Mouse (Mus musculus) myocyte (in vitro differentiated cells): Measurements from ENCODE around the gene Npas2. TPM values are rescaled to one million over a fixed set of nuclear protein-coding genes. Genes with fewer than 3 reads are reported as not detected.

ENCODE experiments used
- H3K27me3 ChIP-seq: one replicate; pipeline ENCODE4 v1.6.1; 2011; ENCODE audit not compliant: control insufficient read depth, insufficient read depth, insufficient read length
- H3K36me3 ChIP-seq: one replicate; pipeline ENCODE4 v1.6.1; 2011; ENCODE audit not compliant: control insufficient read depth, insufficient read depth
- H3K4me2 ChIP-seq: one replicate; pipeline ENCODE4 v1.6.1; 2011; ENCODE audit warnings: low read depth, control low read depth
- H3K4me3 ChIP-seq: one replicate; pipeline ENCODE4 v1.5.1; 2011; ENCODE audit warnings: mild to moderate bottlenecking, control low read depth, moderate library complexity
- H3K79me2 ChIP-seq: one replicate; pipeline ENCODE4 v1.6.1; 2011; ENCODE audit not compliant: control insufficient read depth, insufficient read depth
- H3ac ChIP-seq: one replicate; pipeline ENCODE4 v1.6.1; 2011; ENCODE audit not compliant: control insufficient read depth, insufficient read length
- CEBPB ChIP-seq: IDR thresholded peaks from 2 replicates; pipeline ENCODE4 v1.6.1; 2011; ENCODE audit warnings: mild to moderate bottlenecking, moderate library complexity; ENCODE audit not compliant: poor library complexity, insufficient read depth, severe bottlenecking
- E2F4 ChIP-seq: IDR thresholded peaks from one replicate; pipeline ENCODE4 v1.6.1; 2011; ENCODE audit warnings: mild to moderate bottlenecking, control low read depth, moderate library complexity; ENCODE audit not compliant: insufficient read depth
- MAX ChIP-seq: IDR thresholded peaks from one replicate; pipeline ENCODE4 v1.6.1; 2011; ENCODE audit warnings: low read depth, mild to moderate bottlenecking, control low read depth
- MYOD1 ChIP-seq, 3 experiments: IDR thresholded peaks; one replicate each; pipeline ENCODE4 v1.6.1; 2011; ENCODE audit warnings: control low read depth in 2 of 3, low read depth in 2 of 3, mild to moderate bottlenecking in 2 of 3, moderate library complexity in 1 of 3; ENCODE audit not compliant: insufficient read length in 2 of 3, control insufficient read depth in 1 of 3
- MYOG ChIP-seq, 3 experiments: IDR thresholded peaks; one replicate each; pipeline ENCODE4 v1.6.1; 2011; ENCODE audit warnings: control low read depth in 2 of 3, low read depth in 2 of 3, mild to moderate bottlenecking in 2 of 3; ENCODE audit not compliant: insufficient read length in 2 of 3, control insufficient read depth in 1 of 3, insufficient read depth in 1 of 3
- POLR2A ChIP-seq: IDR thresholded peaks from one replicate; pipeline ENCODE4 v1.6.1; 2011; ENCODE audit warnings: low read depth, mild to moderate bottlenecking, control low read depth, moderate library complexity; ENCODE audit not compliant: insufficient read length
- POLR2AphosphoS2 ChIP-seq: IDR thresholded peaks from one replicate; pipeline ENCODE4 v1.6.1; 2011; ENCODE audit warnings: low read depth, control low read depth; ENCODE audit not compliant: insufficient read length
- REST ChIP-seq: IDR thresholded peaks from one replicate; pipeline ENCODE4 v1.6.1; 2011; ENCODE audit warnings: mild to moderate bottlenecking, control low read depth, moderate library complexity; ENCODE audit not compliant: insufficient read depth, insufficient read length
- SRF ChIP-seq: IDR thresholded peaks from one replicate; pipeline ENCODE4 v1.6.1; 2011; ENCODE audit warnings: low read depth; ENCODE audit not compliant: control insufficient read depth, insufficient read length
- TCF12 ChIP-seq: IDR thresholded peaks from one replicate; pipeline ENCODE4 v1.6.1; 2011; ENCODE audit warnings: mild to moderate bottlenecking, control low read depth; ENCODE audit not compliant: poor library complexity, insufficient read depth, severe bottlenecking
- TCF3 ChIP-seq: IDR thresholded peaks from one replicate; pipeline ENCODE4 v1.6.1; 2011; ENCODE audit warnings: low read depth, control low read depth; ENCODE audit not compliant: insufficient read length
- USF1 ChIP-seq: IDR thresholded peaks from one replicate; pipeline ENCODE4 v1.6.1; 2011; ENCODE audit warnings: low read depth, mild to moderate bottlenecking, control low read depth, moderate library complexity
- polyA plus RNA-seq: library from polyadenylated mRNA; unstranded; fragments of >200 nt; fragmentation: generic; extraction: Trizol; gene quantifications from one replicate; pipeline ENCODE4 v1.2.1, GENCODE M21; 2012; ENCODE audit warnings: missing spikeins

Npas2 gene
- polyA plus RNA-seq, 1 experiment: 0.01 TPM

GRCm38 (mm10) chr1:39230021-39230420 is 36.5 kb downstream of the Npas2 start:
- no peak overlapping the region for H3K4me2 ChIP-seq
- H3K36me3 ChIP-seq: no peaks in the 10 kb centered on the region
- TF ChIP-seq REST (no peak), POLR2A (no peak), USF1 (no peak), SRF (no peak), MAX (no peak), E2F4 (no peak), TCF12 (no peak), MYOD1 (IDR thresholded peaks at IDR 0.05; ENCODE audit: control insufficient read depth in 1 of 3, insufficient read length in 2 of 3, low read depth in 2 of 3) (no peak), CEBPB (no peak), TCF3 (no peak), MYOG (IDR thresholded peaks at IDR 0.05; ENCODE audit: control insufficient read depth in 1 of 3, insufficient read depth in 1 of 3, insufficient read length in 2 of 3, low read depth in 2 of 3) (no peak), POLR2AphosphoS2 (no peak)
- no peak overlapping the region for H3ac ChIP-seq
- no peak overlapping the region for H3K4me3 ChIP-seq
- no peaks in the 10 kb centered on the region for H3K79me2 ChIP-seq
- H3K27me3 ChIP-seq: no peaks in the 10 kb centered on the region

- Histone ChIP-seq H3K27me3 (no peaks in the 10 kb centered on the region), H3K79me2 (no peaks in the 10 kb centered on the region), H3K4me3 (no peak overlapping the region), H3K4me2 (no peak overlapping the region), H3ac (no peak overlapping the region), H3K36me3 (no peaks in the 10 kb centered on the region)
- TF ChIP-seq MYOD1 (IDR thresholded peaks at IDR 0.05; ENCODE audit: control insufficient read depth in 1 of 3, insufficient read length in 2 of 3, low read depth in 2 of 3): no peak
- TF ChIP-seq POLR2A: no peak
- TF ChIP-seq POLR2AphosphoS2: no peak
- no peak for TF ChIP-seq CEBPB
- no peak for TF ChIP-seq E2F4
These were observed 41.4 kb downstream of the Npas2 start for GRCm38 (mm10) chr1:39234815-39235449.

- Histone ChIP-seq H3K4me3 (no peak overlapping the region), H3K4me2 (no peak overlapping the region), H3K27me3 (no peaks in the 10 kb centered on the region), H3K36me3 (no peaks in the 10 kb centered on the region), H3K79me2 (no peaks in the 10 kb centered on the region), H3ac (no peak overlapping the region)
- TF ChIP-seq TCF12: no peak
- no peak for TF ChIP-seq REST
- TF ChIP-seq MYOG (IDR thresholded peaks at IDR 0.05; ENCODE audit: control insufficient read depth in 1 of 3, insufficient read depth in 1 of 3, insufficient read length in 2 of 3, low read depth in 2 of 3): no peak
- no peak for TF ChIP-seq POLR2AphosphoS2
- TF ChIP-seq POLR2A: no peak
- TF ChIP-seq SRF: no peak
- TF ChIP-seq TCF3: no peak
- no peak for TF ChIP-seq CEBPB
- TF ChIP-seq MYOD1 (IDR thresholded peaks at IDR 0.05; ENCODE audit: control insufficient read depth in 1 of 3, insufficient read length in 2 of 3, low read depth in 2 of 3): no peak
- TF ChIP-seq USF1: no peak
- no peak for TF ChIP-seq MAX
- no peak for TF ChIP-seq E2F4
These were observed 44.1 kb downstream of the Npas2 start for GRCm38 (mm10) chr1:39237503-39238255.

GRCm38 (mm10) chr1:39240860-39241584 is 47.5 kb downstream of the Npas2 start:
- Histone ChIP-seq H3K36me3 (no peaks in the 10 kb centered on the region), H3K27me3 (no peaks in the 10 kb centered on the region), H3K79me2 (no peaks in the 10 kb centered on the region), H3ac (no peak overlapping the region), H3K4me2 (no peak overlapping the region), H3K4me3 (no peak overlapping the region)
- TF ChIP-seq MAX (no peak), USF1 (no peak), TCF3 (no peak), POLR2A (no peak), SRF (no peak), TCF12 (no peak), MYOG (IDR thresholded peaks at IDR 0.05; ENCODE audit: control insufficient read depth in 1 of 3, insufficient read depth in 1 of 3, insufficient read length in 2 of 3, low read depth in 2 of 3) (no peak), REST (no peak), CEBPB (no peak), MYOD1 (IDR thresholded peaks at IDR 0.05; ENCODE audit: control insufficient read depth in 1 of 3, insufficient read length in 2 of 3, low read depth in 2 of 3) (no peak), E2F4 (no peak), POLR2AphosphoS2 (no peak)
